In genomic region chr15:84852457-84853070, GRCm38 (mm10) we compare ENCODE assay signal across 8 mouse cellular contexts. TPM values are rescaled to one million over a fixed set of nuclear protein-coding genes. Genes with fewer than 3 reads are reported as not detected.
DNase-seq lines count a peak whose midpoint lies in the region; ATAC-seq and TF ChIP-seq lines count a peak whose summit lies in the region.

No protein-coding gene starts in this region.

- peaks cover 60% of the 10 kb centered on the region for H3K27me3 ChIP-seq in liver, embryonic 11.5 days (replicated peaks; ENCODE audit: control insufficient read depth, insufficient read depth, low read length)
- peaks cover 22% of the 10 kb centered on the region for H3K27me3 ChIP-seq in heart, postnatal 0 days (ENCODE audit: control insufficient read depth, insufficient read depth, low read length)
- H3K27me3 ChIP-seq in midbrain, embryonic 16.5 days (ENCODE audit: control insufficient read depth, insufficient read depth, low read depth, low read length): no peaks in the 10 kb centered on the region

- DNase-seq in liver, embryonic 11.5 days (ENCODE audit: low spot score): no peak
- DNase-seq in liver: no peak
- DNase-seq in embryo, embryonic 9.5 days (ENCODE audit: extremely low spot score): peak; percentile 33
- DNase-seq in heart, postnatal 0 days (ENCODE audit: low spot score): no peak
- peak; percentile 45 to 51 for DNase-seq in kidney, postnatal 25 days
- DNase-seq in retina, postnatal 1 day: no peak

- no peak for ATAC-seq in liver, embryonic 11.5 days (replicated peaks; ENCODE audit: low FRiP score)
- ATAC-seq in heart, postnatal 0 days (ENCODE audit: insufficient read depth, low read depth): no peak
- ATAC-seq in midbrain, embryonic 16.5 days: no peak
- no peak for ATAC-seq in monocyte, adult 5-6 weeks (replicated peaks; ENCODE audit: insufficient number of reproducible peaks, low FRiP score, low TSS enrichment, poor library complexity, severe bottlenecking)

- H3K36me3 ChIP-seq in liver, embryonic 11.5 days (ENCODE audit: control insufficient read depth, insufficient read depth, low read length): no peaks in the 10 kb centered on the region
- H3K36me3 ChIP-seq in heart, postnatal 0 days (replicated peaks; ENCODE audit: control insufficient read depth, insufficient read depth, low read length): no peaks in the 10 kb centered on the region
- H3K36me3 ChIP-seq in midbrain, embryonic 16.5 days (ENCODE audit: control insufficient read depth, insufficient read depth, low read length): no peaks in the 10 kb centered on the region

- no peak for TF ChIP-seq CTCF in heart, postnatal 0 days (IDR thresholded peaks at IDR 0.05; ENCODE audit: low read depth)

- no peak overlapping the region for H3K9ac ChIP-seq in liver, embryonic 11.5 days (ENCODE audit: low read depth, low read length)
- H3K9ac ChIP-seq in heart, postnatal 0 days (replicated peaks; ENCODE audit: low read depth, low read length): 0 out of 2 replicates have a peak overlapping the region, but pooled peaks have one; percentile 45
- H3K9ac ChIP-seq in midbrain, embryonic 16.5 days (ENCODE audit: low read depth, low read length): 0 out of 2 replicates have a peak overlapping the region, but pooled peaks have one; percentile 5

- H3K9me3 ChIP-seq in liver, embryonic 11.5 days (ENCODE audit: control insufficient read depth, low read length): no peaks in the 10 kb centered on the region
- no peaks in the 10 kb centered on the region for H3K9me3 ChIP-seq in heart, postnatal 0 days (replicated peaks; ENCODE audit: control insufficient read depth, low read length)
- H3K9me3 ChIP-seq in midbrain, embryonic 16.5 days (replicated peaks; ENCODE audit: control insufficient read depth, low read length, poor library complexity, severe bottlenecking): no peaks in the 10 kb centered on the region

- 35% methylated on average over 10 of the region's 10 CpGs for whole genome bisulfite sequencing in liver, embryonic 11.5 days
- 8% methylated on average over 10 of the region's 10 CpGs for WGBS in heart, postnatal 0 days
- 2% methylated on average over 10 of the region's 10 CpGs for WGBS in midbrain, embryonic 16.5 days

- no peak for TF ChIP-seq EP300 in heart, postnatal 0 days (IDR thresholded peaks at IDR 0.05; ENCODE audit: low read depth)

- H3K4me3 ChIP-seq in liver, embryonic 11.5 days (ENCODE audit: low read depth, low read length): peak overlapping the region; percentile 69
- peak overlapping the region; percentile 74 for H3K4me3 ChIP-seq in heart, postnatal 0 days (ENCODE audit: low read depth, low read length)
- H3K4me3 ChIP-seq in midbrain, embryonic 16.5 days (ENCODE audit: low read depth, low read length): peak overlapping the region; percentile 70

- no peak overlapping the region for H3K27ac ChIP-seq in liver, embryonic 11.5 days (ENCODE audit: low read depth, low read length)
- peak overlapping the region; percentile 53 for H3K27ac ChIP-seq in heart, postnatal 0 days (ENCODE audit: low read depth)
- H3K27ac ChIP-seq in midbrain, embryonic 16.5 days (ENCODE audit: low read length): peak overlapping the region; percentile 91

- H3K4me2 ChIP-seq in liver, embryonic 11.5 days: peak overlapping the region; percentile 93
- peak overlapping the region; percentile 94 for H3K4me2 ChIP-seq in heart, postnatal 0 days (ENCODE audit: low read depth, low read length)
- H3K4me2 ChIP-seq in midbrain, embryonic 16.5 days (ENCODE audit: low read length): peak overlapping the region; percentile 99

- peaks cover 11% of the 10 kb centered on the region for H3K4me1 ChIP-seq in liver, embryonic 11.5 days (replicated peaks; ENCODE audit: control insufficient read depth, insufficient read depth, low read length)
- H3K4me1 ChIP-seq in heart, postnatal 0 days (ENCODE audit: control insufficient read depth, insufficient read depth): peaks cover 19% of the 10 kb centered on the region
- peaks cover 33% of the 10 kb centered on the region for H3K4me1 ChIP-seq in midbrain, embryonic 16.5 days (ENCODE audit: control insufficient read depth, insufficient read depth, low read length)

RNA-seq across cellular contexts. Expression of gene Phf21b, which starts 3.3 kb away (rescaled TPM):
- polyA plus RNA-seq in liver, embryonic 11.5 days (2014; fragmentation: Nextera tagmentation; extraction: Ambion mirVana): 0.26 and 0.62 TPM in 2 replicates
- total RNA-seq in heart, postnatal 0 days (2014; rRNA removed; ENCODE audit: low replicate concordance): 0.04 and 0.19 TPM in 2 replicates
- polyA plus RNA-seq in heart, postnatal 0 days (2015; fragmentation: Nextera tagmentation; extraction: Ambion mirVana): 0.05 TPM in 2 replicates
- polyA plus RNA-seq in midbrain, embryonic 16.5 days (2015; fragmentation: Nextera tagmentation; extraction: Ambion mirVana): 3.5 and 4.3 TPM in 2 replicates
- total RNA-seq in monocyte, adult 5-6 weeks (2017): 1.4 to 3.7 TPM (median 2.9 TPM) in 3 replicates

Comparison
In these comparisons a context has a peak if more than half of its experiments do, and no peak if none do; other contexts are left out.
1. DNase-seq: peak in embryo, embryonic 9.5 days (single experiment) and kidney, postnatal 25 days (2 of 2); none in liver, embryonic 11.5 days (single experiment), liver (single experiment), heart, postnatal 0 days (single experiment) and retina, postnatal 1 day (single experiment).
2. Peak in every context shown above with its lines, with median percentiles within 50 percentile points of each other: H3K4me2 ChIP-seq and H3K4me3 ChIP-seq.